7 mouse cellular contexts compared by ENCODE assay signal in genomic region chr4:123665681-123666278, GRCm38 (mm10). TPM values are rescaled to one million over a fixed set of nuclear protein-coding genes. Genes with fewer than 3 reads are reported as not detected.
DNase-seq lines count a peak whose midpoint lies in the region; ATAC-seq and TF ChIP-seq lines count a peak whose summit lies in the region.

No protein-coding gene starts in this region.

- DNase-seq in testis, postnatal 10 days (ENCODE audit: low spot score) = no peak
- DNase-seq in forelimb bud, embryonic 11.5 days (ENCODE audit: low read depth, low spot score) = peak; percentile 26
- no peak for DNase-seq in cerebellum, adult 9-10 months
- no peak for DNase-seq in spleen, adult 18-20 months

- H3K4me3 ChIP-seq in testis, adult 2 months (ENCODE audit: control insufficient read depth, low read depth, low read length) = peak overlapping the region; percentile 94
- peak overlapping the region; percentile 96 for H3K4me3 ChIP-seq in lung, embryonic 16.5 days (ENCODE audit: low read length)

- 27% methylated on average over 11 of the region's 11 CpGs for WGBS in lung, embryonic 16.5 days

- no peak for ATAC-seq in lung, embryonic 16.5 days (ENCODE audit: low read depth)
- ATAC-seq in granulocyte monocyte progenitor cell, adult 5-6 weeks (replicated peaks; ENCODE audit: poor library complexity, severe bottlenecking) = no peak

- TF ChIP-seq CTCF in testis, adult 2 months (IDR thresholded peaks at IDR 0.05; ENCODE audit: control insufficient read depth, insufficient read depth, insufficient replicate concordance, low read depth, low read length) = no peak

- H3K4me1 ChIP-seq in testis, adult 2 months (ENCODE audit: control insufficient read depth, insufficient read depth, low read length) = peaks cover 15% of the 10 kb centered on the region
- H3K4me1 ChIP-seq in lung, embryonic 16.5 days (replicated peaks; ENCODE audit: control insufficient read depth, insufficient read depth, low read length) = peaks cover 31% of the 10 kb centered on the region

- H3K9me3 ChIP-seq in lung, embryonic 16.5 days (ENCODE audit: control insufficient read depth, low read length) = no peaks in the 10 kb centered on the region

- peak overlapping the region; percentile 72 for H3K4me2 ChIP-seq in lung, embryonic 16.5 days (ENCODE audit: low read depth, low read length)

- peak overlapping the region; percentile 97 for H3K9ac ChIP-seq in lung, embryonic 16.5 days (ENCODE audit: low read length)

- H3K27me3 ChIP-seq in testis, adult 2 months (ENCODE audit: control insufficient read depth, insufficient read depth, low read length) = no peaks in the 10 kb centered on the region
- H3K27me3 ChIP-seq in lung, embryonic 16.5 days (ENCODE audit: control insufficient read depth, insufficient read depth, low read depth, low read length) = no peaks in the 10 kb centered on the region

- H3K36me3 ChIP-seq in testis, adult 2 months (ENCODE audit: control insufficient read depth, insufficient read depth, low read length) = no peaks in the 10 kb centered on the region; the same call in 1 of the 2 replicates
- no peaks in the 10 kb centered on the region for H3K36me3 ChIP-seq in lung, embryonic 16.5 days (ENCODE audit: control insufficient read depth, insufficient read depth, low read length)

- H3K27ac ChIP-seq in testis, adult 2 months (ENCODE audit: control insufficient read depth, insufficient read depth, low read depth, low read length) = peak overlapping the region; percentile 93
- H3K27ac ChIP-seq in lung, embryonic 16.5 days (ENCODE audit: low read length) = peak overlapping the region; percentile 98

- TF ChIP-seq POLR2A in testis, adult 2 months (IDR thresholded peaks at IDR 0.05; ENCODE audit: control insufficient read depth, low read depth, low read length) = no peak

RNA-seq across cellular contexts. Expression of gene Macf1, which starts 18.4 kb away (rescaled TPM):
- 20.0 and 24.4 TPM in 2 replicates for polyA plus RNA-seq in testis, adult 2 months (2012; rRNA removed)
- 77.8 and 89.5 TPM in 2 replicates for polyA plus RNA-seq in lung, embryonic 16.5 days (2015; fragmentation: Nextera tagmentation; extraction: Ambion mirVana)
- total RNA-seq in granulocyte monocyte progenitor cell, adult 5-6 weeks (2014; fragmentation: Nextera tagmentation) = 127 and 129 TPM in 2 replicates
- 162 and 174 TPM in 2 replicates for total RNA-seq in granulocyte monocyte progenitor cell, adult 5-6 weeks (2017)

RNA-seq across cellular contexts. Expression of gene Ndufs5, which starts 52.2 kb away (rescaled TPM):
- 84.6 and 117 TPM in 2 replicates for polyA plus RNA-seq in testis, adult 2 months (2012; rRNA removed)
- polyA plus RNA-seq in lung, embryonic 16.5 days (2015; fragmentation: Nextera tagmentation; extraction: Ambion mirVana) = 294 and 297 TPM in 2 replicates
- 173 and 190 TPM in 2 replicates for total RNA-seq in granulocyte monocyte progenitor cell, adult 5-6 weeks (2014; fragmentation: Nextera tagmentation)
- total RNA-seq in granulocyte monocyte progenitor cell, adult 5-6 weeks (2017) = 168 and 215 TPM in 2 replicates
